Mouse (Mus musculus) left cerebral cortex, adult 2 months (tissue): ENCODE results near the gene Madcam1. TPM values are rescaled to one million over a fixed set of nuclear protein-coding genes. Genes with fewer than 3 reads are reported as not detected.

Source experiments
- DNase-seq, 2 experiments: peaks; one replicate each; pipeline ENCODE4 v3.0.0; 2021 to 2022; ENCODE audit warnings: low spot score in 2 of 2, mixed read lengths in 1 of 2; ENCODE audit errors: extremely low spot score in 1 of 2
- H3K27ac ChIP-seq: fragments of 200-600 bp; 2 replicates; pipeline ENCODE4 v1.8.1; 2022
- H3K4me3 ChIP-seq: fragments of 200-600 bp; 2 replicates; pipeline ENCODE4 v1.8.1; 2022
- CTCF ChIP-seq: fragments of 200-600 bp; IDR thresholded peaks from 2 replicates; pipeline ENCODE4 v1.8.1; 2022; ENCODE audit warnings: antibody characterized with exemption, mild to moderate bottlenecking, moderate library complexity
- intact Hi-C: fragments of 180-260 bp; cut with DNase I; formaldehyde crosslinking; loops from one replicate; pipeline ENCODE4 v1.15.1; 2025
- long read RNA-seq, 2 experiments: library from polyadenylated mRNA; stranded (forward); transcript quantifications; one replicate each; pipeline ENCODE4 v2.0.0; 2021; ENCODE audit warnings: borderline mapping rate in 2 of 2
- total RNA-seq, 2 experiments: library from RNA; stranded (reverse); gene quantifications; 2 replicates each; pipeline ENCODE4 v1.2.3; 2021

Madcam1 gene
- not detected for total RNA-seq
- long read RNA-seq, experiment 1: 0 reads
- long read RNA-seq, experiment 2: 0 reads

DNA sequence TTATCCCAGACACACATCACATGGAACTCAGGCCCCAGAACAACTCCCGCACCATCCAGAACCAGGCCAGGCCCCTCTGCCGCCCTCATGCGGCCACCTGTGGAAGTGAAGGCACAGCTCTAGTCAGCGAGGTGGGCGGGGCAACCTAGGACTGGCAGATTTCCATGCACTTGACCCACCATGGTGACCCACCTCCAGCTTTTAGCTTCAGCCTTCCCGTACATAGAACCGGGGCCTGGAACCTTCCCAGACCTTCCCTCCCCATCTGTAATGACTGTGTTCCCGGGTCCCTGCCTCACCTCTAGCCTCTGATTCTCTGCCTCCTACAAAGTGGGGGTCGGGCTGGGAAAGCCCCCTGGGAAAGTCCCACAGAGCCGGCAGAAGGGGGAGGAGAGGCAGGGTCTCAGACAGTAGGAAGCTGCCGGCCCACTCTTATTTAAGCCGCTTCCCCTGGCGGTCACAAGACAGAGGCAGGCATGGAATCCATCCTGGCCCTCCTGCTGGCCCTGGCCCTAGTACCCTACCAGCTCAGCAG is at the start of gene Madcam1:
Gene Madcam1 (plus strand): TSS at position 429 of the 535 bp plus-strand sequence.
- peak; percentile 91 for TF ChIP-seq CTCF
- no peak within 1 kb of the TSS for H3K4me3 ChIP-seq
- DNase-seq: peak in 1 of 2 experiments; percentile 70
- intact Hi-C loops: loop anchor here (10.0 kb wide), 2 partner anchors 909 to 1229 kb away; partner anchors contain the start of gene Ccdc105
- no peak within 1 kb of the TSS for H3K27ac ChIP-seq

DNA sequence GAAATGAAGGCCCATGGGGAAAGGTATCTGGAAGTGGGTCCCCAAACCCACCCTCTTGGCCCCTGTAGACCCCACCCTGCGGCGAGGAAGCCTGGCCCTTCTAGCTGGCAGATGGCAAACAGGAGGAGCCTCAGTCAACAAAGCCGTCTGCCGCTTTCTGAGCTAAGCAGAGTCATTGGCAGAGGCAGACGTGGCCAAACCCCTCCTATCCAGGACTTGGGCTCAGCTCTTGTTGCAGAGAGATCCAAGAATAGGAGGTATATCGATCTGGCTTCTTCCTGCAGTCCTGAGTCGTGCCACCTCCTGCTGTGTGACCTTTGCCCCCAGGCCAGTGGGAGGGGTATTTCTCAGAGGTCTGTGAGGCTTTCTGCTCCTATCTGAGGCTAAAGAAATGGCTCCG is 48.5 kb upstream of the Madcam1 start:
- TF ChIP-seq CTCF: no peak
- intact Hi-C loops: no loop called here
- Histone ChIP-seq H3K27ac (peak overlapping the region; percentile 34; the same call in 1 of the 2 replicates), H3K4me3 (no peak overlapping the region)
- DNase-seq: no peak

DNA sequence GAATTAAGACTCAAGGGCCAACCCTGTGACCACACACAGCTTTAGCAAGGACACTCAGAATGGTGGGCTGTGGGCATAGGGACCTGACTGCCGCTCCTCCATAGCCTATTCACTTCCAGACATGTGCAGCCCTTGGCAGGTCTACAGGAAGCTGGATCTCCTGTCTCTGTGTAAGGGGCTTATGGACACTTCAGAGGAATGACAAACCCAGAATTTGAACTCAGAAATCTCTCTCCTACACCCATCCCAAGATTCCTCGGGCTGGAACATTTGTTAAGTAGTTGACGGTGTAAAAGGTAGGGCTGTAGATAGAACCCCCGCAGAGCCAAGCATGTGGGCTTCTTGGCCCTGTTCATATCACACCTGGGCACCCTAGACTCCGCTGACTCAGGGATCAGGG is 48.0 kb upstream of the Madcam1 start:
- intact Hi-C loops: no loop called here
- TF ChIP-seq CTCF: no peak
- peak overlapping the region; percentile 34; the same call in 1 of the 2 replicates for H3K27ac ChIP-seq
- no peak for DNase-seq
- H3K4me3 ChIP-seq: no peak overlapping the region

DNA sequence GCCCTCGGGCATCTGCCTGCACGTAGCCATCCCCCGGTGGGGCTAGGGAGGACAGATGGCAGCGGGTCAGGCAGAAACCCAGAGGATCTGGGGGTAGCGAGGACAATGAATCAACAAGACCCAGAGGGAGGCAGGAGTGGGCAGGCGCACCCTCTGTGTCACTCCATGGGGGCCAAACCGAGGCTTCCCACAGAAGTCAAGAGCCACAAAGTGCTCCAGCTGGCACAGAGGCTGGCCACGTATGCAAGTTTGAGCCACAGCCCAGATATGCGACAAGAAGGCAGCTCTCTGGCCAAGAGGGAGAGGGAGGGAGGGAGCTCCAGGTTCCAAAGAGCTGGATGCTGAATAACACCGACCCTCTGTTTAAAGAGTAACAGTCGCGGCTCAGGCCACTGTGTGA is 40.4 kb upstream of the Madcam1 start:
- intact Hi-C loops: no loop called here
- no peak for DNase-seq
- no peak for TF ChIP-seq CTCF
- H3K4me3 ChIP-seq: no peak overlapping the region
- no peak overlapping the region for H3K27ac ChIP-seq

DNA sequence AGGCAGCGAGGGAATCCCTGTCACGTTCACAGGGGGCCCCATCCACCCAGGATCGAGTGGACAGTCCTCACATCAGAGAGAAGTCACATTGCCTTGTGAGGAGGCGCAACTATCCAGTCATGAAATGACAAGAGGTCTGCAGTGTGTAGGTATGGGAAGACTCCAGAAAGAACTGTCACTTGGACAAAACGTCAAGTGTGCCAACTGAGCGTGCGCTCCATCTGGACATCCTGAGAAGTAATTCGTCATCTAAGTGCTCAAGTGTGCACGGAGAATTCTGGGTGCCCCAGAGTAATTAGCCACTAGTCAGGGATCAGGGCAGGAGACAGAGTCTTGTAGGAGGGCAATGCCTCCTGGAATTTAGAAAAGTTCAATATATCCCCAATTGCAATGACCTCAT is 39.0 kb upstream of the Madcam1 start:
- H3K4me3 ChIP-seq: no peak overlapping the region
- H3K27ac ChIP-seq: no peak overlapping the region
- intact Hi-C loops: no loop called here
- no peak for TF ChIP-seq CTCF
- DNase-seq: no peak

DNA sequence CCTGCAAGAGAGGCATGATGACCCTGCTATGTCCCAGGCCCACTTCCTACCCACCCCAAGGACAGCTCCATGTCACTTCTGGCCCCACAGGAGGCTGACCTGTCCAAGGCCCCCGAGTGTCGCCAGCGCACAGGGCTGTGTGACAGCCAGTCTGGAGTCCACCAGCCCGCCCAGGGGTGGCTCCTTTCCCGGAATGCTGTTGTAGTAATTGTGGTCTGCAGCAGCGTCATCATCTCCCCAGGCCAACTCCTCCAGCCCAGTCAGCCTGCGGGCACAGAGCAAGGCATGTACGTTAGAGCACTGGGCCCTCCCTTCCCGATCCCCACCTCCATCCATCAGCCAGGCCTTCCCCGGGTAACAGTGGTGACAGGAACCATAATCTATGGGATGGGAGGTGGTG is 38.2 kb upstream of the Madcam1 start:
- intact Hi-C loops: no loop called here
- H3K27ac ChIP-seq: no peak overlapping the region
- no peak for DNase-seq
- no peak for TF ChIP-seq CTCF
- no peak overlapping the region for H3K4me3 ChIP-seq

DNA sequence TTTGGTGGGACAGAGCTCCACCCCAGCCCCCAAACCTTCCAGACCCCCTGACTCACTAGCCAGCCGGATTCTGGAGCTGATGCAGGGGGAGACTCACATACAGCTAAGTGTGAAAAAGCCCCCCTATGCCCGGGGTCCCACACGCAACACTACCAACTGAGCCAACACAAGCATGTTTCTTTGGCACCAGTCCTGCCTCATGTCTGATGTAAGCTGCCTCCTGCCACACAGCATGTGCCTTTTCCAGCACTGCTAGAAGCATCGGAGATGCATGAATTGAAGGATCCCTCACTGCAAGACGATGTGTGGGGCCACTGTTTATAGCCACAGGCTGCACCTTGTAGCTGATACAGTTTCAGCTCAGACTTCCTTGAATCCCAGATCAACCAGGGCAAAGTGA is 36.0 kb upstream of the Madcam1 start:
- TF ChIP-seq CTCF: no peak
- intact Hi-C loops: no loop called here
- H3K27ac ChIP-seq: no peak overlapping the region
- H3K4me3 ChIP-seq: no peak overlapping the region
- DNase-seq: no peak

DNA sequence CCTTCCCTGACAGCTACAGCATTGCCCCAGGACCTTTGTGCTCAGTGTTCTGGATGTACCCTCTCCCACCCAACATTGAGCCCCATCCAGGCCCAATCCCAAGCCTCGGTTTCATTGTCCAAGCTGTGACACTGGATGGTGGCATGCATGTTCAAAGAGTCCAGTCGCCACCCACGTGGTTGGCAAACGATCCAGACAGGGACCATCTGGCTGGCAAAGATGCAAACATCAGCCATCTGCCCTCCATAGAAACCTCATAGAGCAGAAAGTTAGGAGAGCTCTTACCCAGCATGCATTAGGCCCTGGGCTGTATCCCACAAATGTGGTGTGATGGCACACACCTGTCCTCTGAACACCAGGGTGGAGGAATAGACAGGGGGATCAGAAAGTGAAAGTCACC is 32.9 kb upstream of the Madcam1 start:
- TF ChIP-seq CTCF: no peak
- intact Hi-C loops: no loop called here
- H3K27ac ChIP-seq: no peak overlapping the region

DNA sequence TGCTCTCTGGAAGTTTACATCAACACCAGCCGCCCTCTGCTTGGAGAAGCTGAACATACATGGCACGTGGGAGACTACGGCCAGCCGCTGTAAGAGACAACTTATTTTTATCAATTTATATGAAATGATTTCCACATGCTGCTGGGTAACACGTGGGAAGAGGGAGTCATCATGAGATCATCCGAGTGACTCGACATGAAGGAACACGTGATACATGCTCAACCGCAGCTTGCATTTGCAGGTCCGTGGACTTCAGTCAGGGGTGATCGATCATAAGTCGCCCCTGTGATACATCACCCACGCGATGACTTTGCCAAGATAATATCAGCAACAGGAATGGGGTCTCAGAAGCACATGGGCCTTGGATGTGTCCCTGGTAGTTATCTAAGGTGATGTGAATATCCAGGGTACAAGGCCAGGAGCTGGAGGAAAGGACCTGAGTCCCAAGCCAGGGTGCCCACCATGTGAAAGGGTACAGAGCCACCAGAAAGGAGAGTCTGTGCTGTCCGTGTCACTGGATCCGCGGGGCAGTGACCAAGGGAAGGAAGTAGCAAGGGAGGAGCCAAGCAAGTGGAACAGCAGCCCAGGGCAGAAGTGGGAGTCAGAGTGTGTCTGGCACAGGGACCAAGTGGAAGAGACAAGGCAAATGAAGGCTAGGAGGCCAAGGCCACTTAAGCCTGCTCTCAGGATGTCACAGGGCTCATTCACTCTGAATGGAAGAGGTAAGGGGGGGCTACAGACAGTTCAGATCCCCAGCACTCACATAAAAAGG is 31.2 kb upstream of the Madcam1 start:
- intact Hi-C loops: no loop called here
- no peak for DNase-seq
- no peak overlapping the region for H3K4me3 ChIP-seq
- TF ChIP-seq CTCF: no peak
- H3K27ac ChIP-seq: no peak overlapping the region; the same call in 1 of the 2 replicates

More for the DNA sequence above, 32.9 kb upstream of the Madcam1 start:
- DNase-seq: no peak
- no peak overlapping the region for H3K4me3 ChIP-seq

DNA sequence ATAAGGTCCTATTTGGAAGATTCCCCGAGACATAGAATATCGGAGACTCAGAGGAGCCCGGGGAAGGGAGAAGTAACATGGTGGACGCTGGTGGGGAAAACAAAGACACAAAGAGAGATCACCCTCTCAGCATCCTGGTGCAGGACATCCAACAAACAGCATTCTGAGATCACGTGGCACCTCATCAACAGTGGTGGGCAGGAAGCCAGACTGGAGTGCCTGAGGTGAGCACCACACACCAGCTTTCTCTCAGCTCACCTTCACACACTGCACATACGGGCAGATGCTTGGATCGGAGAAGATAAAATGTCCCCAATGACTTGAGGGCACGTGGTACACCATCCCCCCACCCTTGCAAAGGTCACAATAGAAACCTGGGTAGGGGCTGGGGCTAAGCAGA is 28.1 kb upstream of the Madcam1 start:
- H3K4me3 ChIP-seq: peak overlapping the region; percentile 85
- intact Hi-C loops: no loop called here
- no peak for DNase-seq
- peak overlapping the region; percentile 97; the same call in 1 of the 2 replicates for H3K27ac ChIP-seq
- TF ChIP-seq CTCF: no peak

DNA sequence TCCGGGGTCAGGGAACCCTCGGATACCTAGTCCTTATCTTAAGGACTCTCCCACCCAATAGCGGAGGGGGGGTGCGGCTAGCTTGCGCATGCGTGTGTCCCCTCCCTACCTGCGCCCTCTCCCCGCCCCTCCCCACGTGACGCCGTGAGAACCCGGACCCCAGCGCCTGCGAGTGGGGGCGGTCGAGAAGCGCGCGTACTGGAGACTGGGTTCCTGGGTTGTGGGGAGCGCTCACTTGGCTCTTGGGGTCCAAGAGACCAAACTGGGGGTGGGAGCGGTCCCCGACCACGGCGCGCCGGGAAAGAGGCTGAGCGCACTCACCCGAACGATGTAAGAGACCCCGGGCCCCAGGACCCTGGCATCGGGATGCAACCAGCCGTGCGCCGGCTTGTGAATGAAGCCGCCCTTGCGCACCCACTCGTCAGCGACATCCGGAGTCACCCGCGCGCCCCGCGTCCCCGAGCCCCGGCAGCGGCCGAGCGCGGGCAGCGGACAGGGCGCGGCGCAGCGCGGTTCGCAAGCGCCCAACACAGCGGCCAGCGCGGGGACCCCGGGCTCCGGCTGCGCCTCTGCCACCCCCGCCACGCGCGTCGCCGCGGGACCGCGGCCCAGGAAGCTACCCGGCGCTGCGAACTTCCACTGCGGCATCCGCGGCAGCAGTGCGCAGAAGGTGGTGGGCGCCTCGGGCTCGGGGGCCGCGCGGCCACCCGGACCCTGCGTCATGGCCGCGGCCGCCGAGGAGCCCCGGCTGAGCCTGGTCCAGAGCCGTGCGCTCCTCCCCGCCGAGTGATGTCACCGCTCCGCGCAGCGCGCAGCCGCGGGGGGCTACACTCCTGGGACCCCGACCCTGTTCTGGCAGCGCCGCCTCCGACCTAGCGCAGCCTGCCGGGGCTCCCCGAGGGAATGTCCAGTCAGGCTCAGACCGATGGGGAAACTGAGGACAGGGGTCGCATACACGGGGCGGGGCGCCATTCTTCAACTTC is 26.9 kb upstream of the Madcam1 start, which contains the start of gene Shc2:
Gene Shc2 (minus strand): TSS at position 791 of the 983 bp plus-strand sequence.
- TF ChIP-seq CTCF: no peak
- DNase-seq: peak; percentile 84 to 87

More for the DNA sequence above, 26.9 kb upstream of the Madcam1 start, which contains the start of gene Shc2:
- Histone ChIP-seq H3K27ac (peak within 1 kb of the TSS; percentile 97), H3K4me3 (peak within 1 kb of the TSS; percentile 85)
- intact Hi-C loops: loop anchor here (1.0 kb wide), 1 partner anchor 40 kb away; no protein-coding TSS in a partner anchor
